ENCODE assay signal across 19 mouse cellular contexts in genomic region chr7:3398363-3398762, GRCm38 (mm10). TPM values are rescaled to one million over a fixed set of nuclear protein-coding genes. Genes with fewer than 3 reads are reported as not detected.
DNase-seq lines count a peak whose midpoint lies in the region; ATAC-seq and TF ChIP-seq lines count a peak whose summit lies in the region.
"Not testable (repeated sequence)": the region's sequence is repeated elsewhere in the genome, so short reads cannot be mapped to it uniquely, and the experiment has no call there.
"Had no signal": no experiment of that assay in that cellular context is flagged by ENCODE, and none has a peak within 500 bp of the region (broad histone marks: within the 10 kb centered on the region; RNA-seq: fewer than 3 reads in every experiment).

No protein-coding gene starts in this region.

- not testable (repeated sequence) for H3K9ac ChIP-seq in ES-Bruce4 (ENCODE audit: low read depth, poor library complexity, severe bottlenecking); forebrain, postnatal 0 days; hindbrain, embryonic 12.5 days; midbrain, embryonic 11.5 days (ENCODE audit: low read length); midbrain, embryonic 12.5 days (replicated peaks); neural tube, embryonic 11.5 days (ENCODE audit: low read length)

- H3K4me2 ChIP-seq in forebrain, postnatal 0 days (ENCODE audit: low read depth); hindbrain, embryonic 12.5 days (replicated peaks); midbrain, embryonic 11.5 days; midbrain, embryonic 12.5 days (replicated peaks); neural tube, embryonic 11.5 days (ENCODE audit: low read depth): not testable (repeated sequence)

- not testable (repeated sequence) for H3K27ac ChIP-seq in ES-Bruce4 (ENCODE audit: insufficient read depth, low read length); forebrain, postnatal 0 days (ENCODE audit: low read depth, low read length); hindbrain, embryonic 12.5 days; layer of hippocampus, adult 2 months; left cerebral cortex, adult 2 months; midbrain, embryonic 11.5 days (ENCODE audit: low read depth, low read length); midbrain, embryonic 12.5 days (replicated peaks); neural tube, embryonic 11.5 days (ENCODE audit: low read depth, low read length)

- TF ChIP-seq CTCF in ES-Bruce4 (IDR thresholded peaks at IDR 0.05; ENCODE audit: low read depth, low read length) = peak; percentile 0
- TF ChIP-seq CTCF in forebrain, postnatal 0 days (IDR thresholded peaks at IDR 0.05; ENCODE audit: low read depth) = peak; percentile 15; the same call in 1 of the 2 replicates
- TF ChIP-seq CTCF in layer of hippocampus, adult 2 months (conservative IDR thresholded peaks at IDR 0.05) = peak; percentile 55
- TF ChIP-seq CTCF in left cerebral cortex, adult 2 months (IDR thresholded peaks at IDR 0.05) = peak; percentile 19

- H3K36me3 ChIP-seq in ES-Bruce4 (ENCODE audit: control insufficient read depth, insufficient read depth, low read length, poor library complexity, severe bottlenecking); midbrain, embryonic 11.5 days (ENCODE audit: control insufficient read depth, insufficient read depth, low read length); neural tube, embryonic 11.5 days (ENCODE audit: control insufficient read depth, insufficient read depth, low read length): not testable (repeated sequence)
- 0 out of 2 replicates have a peak, but pooled peaks cover 11% of the 10 kb centered on the region for H3K36me3 ChIP-seq in forebrain, postnatal 0 days (ENCODE audit: insufficient read depth)
- H3K36me3 ChIP-seq in hindbrain, embryonic 12.5 days = peaks cover 15% of the 10 kb centered on the region
- H3K36me3 ChIP-seq in midbrain, embryonic 12.5 days = peaks cover 12% of the 10 kb centered on the region

- intact Hi-C loops in left cerebral cortex, adult 2 months (cut with DNase I) = not testable (repeated sequence)

- not testable (repeated sequence) for H3K9me3 ChIP-seq in ES-Bruce4 (replicated peaks; ENCODE audit: control insufficient read depth, insufficient read depth, low read length, poor library complexity, severe bottlenecking); forebrain, postnatal 0 days (ENCODE audit: low read length); hindbrain, embryonic 12.5 days (replicated peaks); midbrain, embryonic 11.5 days (ENCODE audit: control insufficient read depth, low read length); midbrain, embryonic 12.5 days; neural tube, embryonic 11.5 days (ENCODE audit: control insufficient read depth, low read length)

- not testable (repeated sequence) for H3K4me3 ChIP-seq in ES-Bruce4 (ENCODE audit: low read depth, low read length); forebrain, postnatal 0 days (ENCODE audit: low read depth, low read length); hindbrain, embryonic 12.5 days; left cerebral cortex, adult 2 months; midbrain, embryonic 11.5 days (ENCODE audit: low read depth, low read length); midbrain, embryonic 12.5 days; neural tube, embryonic 11.5 days (ENCODE audit: low read depth, low read length)
- H3K4me3 ChIP-seq in layer of hippocampus, adult 2 months = peak overlapping the region; percentile 60; the same call in 1 of the 2 replicates

- WGBS in forebrain, postnatal 0 days = 93% methylated on average over 8 of the region's 8 CpGs
- 91% methylated on average over 8 of the region's 8 CpGs for WGBS in hindbrain, embryonic 12.5 days
- WGBS in midbrain, embryonic 11.5 days = 85% methylated on average over 7 of the region's 8 CpGs
- 84% methylated on average over 8 of the region's 8 CpGs for WGBS in midbrain, embryonic 12.5 days
- 91% methylated on average over 8 of the region's 8 CpGs for WGBS in neural tube, embryonic 11.5 days

- not testable (repeated sequence) for TF ChIP-seq EP300 in ES-Bruce4 (IDR thresholded peaks at IDR 0.05; ENCODE audit: insufficient read depth, low read depth, low read length)

- DNase-seq in forebrain, postnatal 0 days; layer of hippocampus, adult 2 months (ENCODE audit: low spot score in 2 of 2); left cerebral cortex, adult 2 months (ENCODE audit: extremely low spot score in 1 of 2, low spot score in 2 of 2); neural tube, embryonic 11.5 days (ENCODE audit: low spot score): not testable (repeated sequence)
- peak; percentile 62 for DNase-seq in midbrain, embryonic 11.5 days (ENCODE audit: low spot score, missing footprints)

- not testable (repeated sequence) for H3K27me3 ChIP-seq in ES-Bruce4 (ENCODE audit: control insufficient read depth, insufficient read depth, low read length, poor library complexity, severe bottlenecking); forebrain, postnatal 0 days (ENCODE audit: insufficient read depth, low read length); hindbrain, embryonic 12.5 days; midbrain, embryonic 11.5 days (ENCODE audit: control insufficient read depth, insufficient read depth, low read length); midbrain, embryonic 12.5 days; neural tube, embryonic 11.5 days (ENCODE audit: control insufficient read depth, insufficient read depth, low read length)

- TF ChIP-seq POLR2A in ES-Bruce4 (IDR thresholded peaks at IDR 0.05; ENCODE audit: insufficient read depth, low read length) = not testable (repeated sequence)

- not testable (repeated sequence) for H3K4me1 ChIP-seq in ES-Bruce4 (ENCODE audit: control insufficient read depth, insufficient read depth, low read length); forebrain, postnatal 0 days (ENCODE audit: insufficient read depth); midbrain, embryonic 11.5 days (ENCODE audit: control insufficient read depth, insufficient read depth, low read length); neural tube, embryonic 11.5 days (ENCODE audit: control insufficient read depth, insufficient read depth, low read length)
- peaks cover 14% of the 10 kb centered on the region for H3K4me1 ChIP-seq in hindbrain, embryonic 12.5 days
- H3K4me1 ChIP-seq in midbrain, embryonic 12.5 days = peaks cover 15% of the 10 kb centered on the region

- ATAC-seq in forebrain, postnatal 0 days; midbrain, embryonic 11.5 days (ENCODE audit: low FRiP score): not testable (repeated sequence)
- peak; percentile 10; the same call in 1 of the 2 replicates for ATAC-seq in hindbrain, embryonic 12.5 days (ENCODE audit: low FRiP score)
- 0 out of 2 replicates have a peak, but pooled peaks have one; percentile 51 for ATAC-seq in midbrain, embryonic 12.5 days (ENCODE audit: low FRiP score, low read depth)
- 0 out of 2 replicates have a peak, but pooled peaks have one; percentile 33 for ATAC-seq in neural tube, embryonic 11.5 days (ENCODE audit: insufficient read depth, low FRiP score, low TSS enrichment)

RNA-seq across cellular contexts. Expression of gene Cacng8, which starts 7.9 kb away (rescaled TPM):
- polyA plus RNA-seq in ES-Bruce4 (2011; ENCODE audit: insufficient read depth, insufficient read length, low read depth, missing spikeins) = 5.2 and 7.6 TPM in 2 replicates
- 41.5 and 42.2 TPM in 2 replicates for total RNA-seq in forebrain, postnatal 0 days (2014; rRNA removed)
- polyA plus RNA-seq in forebrain, postnatal 0 days (2015; fragmentation: Nextera tagmentation; extraction: Ambion mirVana) = 16.5 and 17.8 TPM in 2 replicates
- 7.9 and 8.6 TPM in 2 replicates for polyA plus RNA-seq in hindbrain, embryonic 12.5 days (2016; fragmentation: Nextera tagmentation; extraction: Ambion mirVana)
- total RNA-seq in layer of hippocampus, adult 2 months (2021) = 100 to 1,000 TPM; 411 to 415 TPM
- 100 to 1,000 TPM; 176 to 186 TPM for total RNA-seq in left cerebral cortex, adult 2 months (2021)
- 4.0 and 4.7 TPM in 2 replicates for polyA plus RNA-seq in midbrain, embryonic 11.5 days (2014; fragmentation: Nextera tagmentation; extraction: Ambion mirVana)
- polyA plus RNA-seq in midbrain, embryonic 12.5 days (2016; fragmentation: Nextera tagmentation; extraction: Ambion mirVana) = 7.4 and 7.9 TPM in 2 replicates
- 4.9 and 5.1 TPM in 2 replicates for polyA plus RNA-seq in neural tube, embryonic 11.5 days (2014; fragmentation: Nextera tagmentation; extraction: Ambion mirVana)
- total RNA-seq: G1E had no signal
- polyA plus RNA-seq: activated CD4-positive, CD25-positive, alpha-beta regulatory T cell, adult 4 months; CD4-positive, CD25-positive, alpha-beta regulatory T cell, adult 4 months; G1E had no signal

RNA-seq across cellular contexts. Expression of gene Cacng6, which starts 25.6 kb away (rescaled TPM):
- 16.6 and 17.6 TPM in 2 replicates for polyA plus RNA-seq in ES-Bruce4 (2011; ENCODE audit: insufficient read depth, insufficient read length, low read depth, missing spikeins)
- 0.15 and 0.38 TPM in 2 replicates for total RNA-seq in forebrain, postnatal 0 days (2014; rRNA removed)
- polyA plus RNA-seq in forebrain, postnatal 0 days (2015; fragmentation: Nextera tagmentation; extraction: Ambion mirVana) = 0.35 and 0.43 TPM in 2 replicates
- polyA plus RNA-seq in hindbrain, embryonic 12.5 days (2016; fragmentation: Nextera tagmentation; extraction: Ambion mirVana) = 0.27 and 1.4 TPM in 2 replicates
- total RNA-seq in layer of hippocampus, adult 2 months (2021) = 1 to 10 TPM; 1.9 to 2.2 TPM
- total RNA-seq in left cerebral cortex, adult 2 months (2021) = 1 to 10 TPM; 1.2 TPM
- polyA plus RNA-seq in midbrain, embryonic 11.5 days (2014; fragmentation: Nextera tagmentation; extraction: Ambion mirVana) = not detected in 2 replicates
- 0.20 TPM in 1 of 2 replicates, not detected in the other for polyA plus RNA-seq in midbrain, embryonic 12.5 days (2016; fragmentation: Nextera tagmentation; extraction: Ambion mirVana)
- polyA plus RNA-seq in neural tube, embryonic 11.5 days (2014; fragmentation: Nextera tagmentation; extraction: Ambion mirVana) = 1.4 and 1.6 TPM in 2 replicates
- total RNA-seq: adrenal gland, adult 18-20 months; adrenal gland, postnatal 14 days; adrenal gland, postnatal 25 days; adrenal gland, postnatal 36 days; CH12.LX; MEL had no signal
- polyA plus RNA-seq: activated CD4-positive, CD25-positive, alpha-beta regulatory T cell, adult 4 months; adrenal gland, adult 2 months; CD4-positive, CD25-positive, alpha-beta regulatory T cell, adult 4 months; G1E; Patski had no signal

Comparison
In these comparisons a context has a peak if more than half of its experiments do, and no peak if none do; other contexts are left out.
1. CTCF ChIP-seq: peak in every context shown above with its lines; median percentile 55 in layer of hippocampus, adult 2 months; 19 in left cerebral cortex, adult 2 months; 15 in forebrain, postnatal 0 days; 0 in ES-Bruce4.